Mouse (Mus musculus) lung, postnatal 36 days (tissue): Measurements from ENCODE around the gene Dnajc25.
A peak's percentile ranks its signal among the peaks of the same experiment; 100 is the strongest.

Source experiments
- DNase-seq: peaks from one replicate; pipeline ENCODE4 v3.0.0; 2022; ENCODE audit warnings: mixed read lengths

Dnajc25 gene

DNA sequence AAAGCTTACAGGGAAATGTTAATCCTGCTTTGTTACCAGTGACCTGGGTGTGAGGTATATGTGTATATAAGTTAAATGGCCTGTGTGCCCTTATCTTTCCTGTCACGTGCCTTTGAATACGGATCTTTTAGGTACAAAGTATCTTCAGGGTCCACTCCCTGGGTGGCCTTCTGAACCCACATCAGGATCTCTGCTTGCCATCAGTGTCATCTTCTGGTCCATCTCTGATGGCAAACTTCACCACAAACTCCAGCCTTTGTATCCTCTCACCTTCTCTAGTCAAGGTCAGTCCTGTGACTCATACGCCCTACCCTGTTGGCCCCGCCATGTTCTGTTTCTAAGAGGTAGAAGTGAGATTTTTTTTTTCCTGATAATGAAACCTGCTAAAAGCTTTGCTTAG lies at the start of gene Dnajc25:
Gene Dnajc25, plus strand, starts transcription at position 301 of the 400 bp plus-strand sequence.
- DNase-seq, result no peak

- DNase-seq, result no peak
Observed at GRCm38 (mm10) chr4:58948391-58948790, 46.5 kb upstream of the Dnajc25 start.

DNA sequence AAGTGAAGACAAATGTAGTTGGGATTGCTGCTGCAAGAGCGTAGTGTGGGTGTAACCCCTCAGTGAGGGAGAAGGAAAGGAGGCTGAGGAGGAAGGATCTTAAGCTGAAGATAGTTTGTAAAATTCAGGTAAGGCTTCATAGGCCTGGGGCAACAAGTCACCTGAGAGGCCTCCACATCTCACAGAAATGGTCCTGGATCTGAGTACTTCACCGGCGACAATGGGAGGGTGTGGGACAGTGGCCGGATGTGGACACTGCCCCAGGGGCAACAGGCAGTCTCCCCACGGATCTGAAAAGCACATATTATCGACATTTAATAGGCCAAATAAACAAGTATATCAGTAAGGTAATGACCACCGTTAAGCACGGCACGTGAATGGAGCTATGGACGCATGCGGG lies 42.2 kb upstream of the Dnajc25 start:
- no peak for DNase-seq

DNA sequence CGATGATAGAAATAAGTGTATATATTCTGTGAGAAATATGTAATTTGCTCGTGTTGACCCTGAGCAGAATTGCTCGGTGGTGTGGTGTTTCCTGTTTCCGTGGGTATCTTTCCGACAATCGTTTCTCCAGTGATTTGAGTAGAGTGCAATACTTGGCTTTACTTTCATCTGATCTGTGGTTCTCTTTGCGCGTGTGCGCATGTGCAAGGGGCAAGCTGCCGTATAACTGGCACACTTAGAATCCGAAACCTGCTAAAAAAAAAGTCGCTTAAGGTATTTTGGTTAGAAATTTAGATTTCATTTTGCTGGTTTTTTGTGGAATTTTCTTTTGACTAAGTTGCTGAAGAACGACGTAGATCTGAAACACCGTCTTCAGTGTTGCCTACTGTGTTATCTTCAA lies 33.1 kb upstream of the Dnajc25 start:
- no peak for DNase-seq

DNA sequence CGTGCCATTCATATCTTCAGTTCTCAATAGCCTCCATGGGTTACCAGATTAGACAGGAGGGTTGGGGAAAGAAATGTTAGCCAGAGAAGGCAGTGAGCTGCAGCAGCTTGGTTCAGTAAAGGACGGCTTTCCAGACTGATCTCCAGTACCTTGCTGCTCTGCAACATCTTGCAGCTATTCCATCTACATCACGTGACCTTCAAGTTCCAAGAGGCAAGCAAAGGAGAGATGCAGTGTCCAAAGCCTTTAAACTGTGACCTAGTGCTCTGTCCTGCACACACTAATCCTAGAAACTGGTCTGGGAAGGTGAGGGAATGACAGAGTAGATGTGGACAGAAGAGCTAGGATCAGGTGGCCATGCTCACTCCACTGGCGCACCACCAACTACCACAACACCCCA lies 31.6 kb upstream of the Dnajc25 start:
- no peak for DNase-seq

GRCm38 (mm10) chr4:58965136-58965535 lies 29.7 kb upstream of the Dnajc25 start:
- DNase-seq, result no peak

GRCm38 (mm10) chr4:58970678-58971077 lies 24.2 kb upstream of the Dnajc25 start:
- DNase-seq, result no peak

DNA sequence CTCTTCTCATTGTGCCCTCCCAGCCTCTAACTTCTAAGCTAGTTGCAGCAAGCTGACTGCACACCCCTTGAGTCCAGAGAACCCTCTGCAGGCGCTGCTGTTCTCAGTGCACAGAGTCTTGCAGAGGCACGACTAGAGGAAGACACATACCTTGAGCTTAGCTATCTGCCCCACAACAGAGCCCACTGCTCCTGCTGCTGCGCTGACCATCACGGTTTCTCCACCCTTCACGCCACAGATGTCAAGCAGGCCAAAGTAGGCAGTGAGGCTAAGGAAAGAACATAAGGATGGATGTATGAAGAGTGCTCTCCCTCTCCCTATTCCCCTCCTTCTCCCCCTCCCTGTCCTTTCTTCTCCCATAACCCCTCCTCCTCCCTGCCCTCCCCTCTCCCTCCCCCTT lies 19.2 kb upstream of the Dnajc25 start:
- DNase-seq, result no peak

GRCm38 (mm10) chr4:58981421-58981820 lies 13.4 kb upstream of the Dnajc25 start:
- DNase-seq, result no peak

- no peak for DNase-seq
Observed at GRCm38 (mm10) chr4:58982806-58983205, 12.1 kb upstream of the Dnajc25 start.

GRCm38 (mm10) chr4:58985157-58985648 lies 9.7 kb upstream of the Dnajc25 start:
- DNase-seq, result peak; percentile 92

DNA sequence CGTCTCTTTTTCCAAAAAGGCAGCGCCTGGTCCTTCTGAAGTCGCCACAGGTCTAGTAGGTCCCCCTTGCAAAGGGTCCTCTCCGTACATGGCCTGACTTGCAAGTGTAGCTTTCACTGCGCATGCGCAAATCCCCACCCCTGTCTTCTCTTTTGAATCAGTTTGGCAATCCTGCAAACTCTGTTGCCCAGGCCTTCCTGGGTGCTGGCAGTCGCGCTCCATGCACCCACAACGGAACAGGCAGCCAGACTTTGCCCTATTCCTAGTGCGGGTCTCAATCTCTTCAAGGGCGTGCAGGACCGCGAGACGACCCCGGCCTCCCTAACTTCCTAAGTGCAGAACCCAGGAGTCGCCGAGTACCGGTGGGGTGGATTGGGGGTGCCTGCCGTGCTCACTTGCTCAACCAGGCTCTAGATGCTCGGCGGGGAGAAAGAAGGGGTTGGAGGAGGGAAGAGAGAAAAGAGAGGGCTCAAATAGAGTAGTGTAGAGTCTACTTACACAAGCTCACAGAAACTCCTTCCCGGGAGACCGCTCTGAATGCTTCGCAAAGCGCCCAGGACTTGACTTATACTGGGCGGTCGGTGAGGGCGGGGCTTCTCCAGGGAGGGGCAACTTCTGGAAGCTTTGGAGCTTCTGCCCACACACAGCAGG lies 8.2 kb upstream of the Dnajc25 start, which contains the start of gene Ptgr1:
Gene Ptgr1, minus strand, starts transcription at position 580 of the 651 bp plus-strand sequence.
- DNase-seq, result peak; percentile 93

GRCm38 (mm10) chr4:58989303-58989898 lies 5.5 kb upstream of the Dnajc25 start:
- no peak for DNase-seq

- no peak for DNase-seq
Observed at GRCm38 (mm10) chr4:58990609-58991434, 4.0 kb upstream of the Dnajc25 start.

GRCm38 (mm10) chr4:58992195-58992594 lies 2.7 kb upstream of the Dnajc25 start:
- no peak for DNase-seq

GRCm38 (mm10) chr4:58995251-58995693 lies 410 bp downstream of the Dnajc25 start:
- DNase-seq, result no peak

DNA sequence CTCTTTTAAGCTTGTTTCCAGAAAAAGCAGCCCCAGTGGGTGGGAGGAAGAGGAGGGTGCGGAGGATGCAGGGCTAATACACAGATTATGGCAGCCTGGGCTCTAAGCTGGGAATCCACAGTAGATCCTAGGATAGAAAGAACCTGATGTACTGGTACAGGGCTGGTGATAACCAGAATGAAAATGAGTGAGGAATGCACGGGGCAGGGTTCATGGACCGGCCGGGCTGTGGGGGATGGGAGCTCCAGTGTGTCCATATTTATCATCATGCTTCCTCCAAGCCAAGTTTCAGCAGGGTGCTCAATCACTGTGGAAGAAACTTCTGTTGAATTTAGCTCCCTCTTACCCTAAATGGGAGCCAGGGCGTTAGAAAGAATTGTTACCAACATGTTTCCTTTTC lies 2.2 kb downstream of the Dnajc25 start:
- DNase-seq, result no peak

DNA sequence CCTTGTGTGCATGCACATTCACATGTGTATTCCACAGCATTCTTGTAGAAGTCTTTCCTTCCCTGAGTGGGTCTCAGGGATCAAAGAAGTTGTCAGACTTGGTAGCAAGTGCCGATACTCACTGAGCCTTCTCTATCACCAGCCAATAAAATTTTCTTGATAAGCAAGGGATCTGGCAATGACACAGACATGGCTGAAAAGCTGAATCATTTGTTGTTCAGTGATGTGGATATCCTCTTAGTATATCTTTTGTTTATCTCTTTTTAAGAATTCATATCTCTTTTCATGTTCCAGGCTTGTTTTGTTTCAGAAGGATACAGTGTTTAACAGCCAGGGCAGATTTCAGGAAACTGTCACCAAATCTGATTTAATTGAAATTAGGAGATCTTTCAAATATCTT lies 3.8 kb downstream of the Dnajc25 start:
- no peak for DNase-seq

DNA sequence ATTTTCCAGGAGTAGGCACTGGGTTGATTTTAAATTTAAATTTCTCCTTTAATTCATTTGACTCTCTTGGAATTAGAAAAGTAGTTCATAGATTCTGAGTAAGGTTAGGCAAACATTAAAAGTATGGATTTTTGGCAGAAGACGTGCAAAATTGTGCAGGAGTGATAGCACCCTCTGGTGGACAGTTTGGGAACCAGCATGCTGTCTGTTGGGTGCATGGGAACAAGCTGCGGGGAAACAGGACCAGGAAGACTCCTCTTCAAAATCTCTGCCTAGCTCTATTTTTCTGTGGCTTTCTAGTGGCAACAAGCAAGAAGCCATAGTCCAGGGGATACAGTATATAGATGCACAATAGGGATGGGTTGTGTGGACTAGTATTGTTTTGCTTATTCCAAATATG lies 4.8 kb downstream of the Dnajc25 start:
- peak; percentile 86 for DNase-seq

- peak; percentile 58 for DNase-seq
Observed at GRCm38 (mm10) chr4:59000614-59001013, 5.8 kb downstream of the Dnajc25 start.

DNA sequence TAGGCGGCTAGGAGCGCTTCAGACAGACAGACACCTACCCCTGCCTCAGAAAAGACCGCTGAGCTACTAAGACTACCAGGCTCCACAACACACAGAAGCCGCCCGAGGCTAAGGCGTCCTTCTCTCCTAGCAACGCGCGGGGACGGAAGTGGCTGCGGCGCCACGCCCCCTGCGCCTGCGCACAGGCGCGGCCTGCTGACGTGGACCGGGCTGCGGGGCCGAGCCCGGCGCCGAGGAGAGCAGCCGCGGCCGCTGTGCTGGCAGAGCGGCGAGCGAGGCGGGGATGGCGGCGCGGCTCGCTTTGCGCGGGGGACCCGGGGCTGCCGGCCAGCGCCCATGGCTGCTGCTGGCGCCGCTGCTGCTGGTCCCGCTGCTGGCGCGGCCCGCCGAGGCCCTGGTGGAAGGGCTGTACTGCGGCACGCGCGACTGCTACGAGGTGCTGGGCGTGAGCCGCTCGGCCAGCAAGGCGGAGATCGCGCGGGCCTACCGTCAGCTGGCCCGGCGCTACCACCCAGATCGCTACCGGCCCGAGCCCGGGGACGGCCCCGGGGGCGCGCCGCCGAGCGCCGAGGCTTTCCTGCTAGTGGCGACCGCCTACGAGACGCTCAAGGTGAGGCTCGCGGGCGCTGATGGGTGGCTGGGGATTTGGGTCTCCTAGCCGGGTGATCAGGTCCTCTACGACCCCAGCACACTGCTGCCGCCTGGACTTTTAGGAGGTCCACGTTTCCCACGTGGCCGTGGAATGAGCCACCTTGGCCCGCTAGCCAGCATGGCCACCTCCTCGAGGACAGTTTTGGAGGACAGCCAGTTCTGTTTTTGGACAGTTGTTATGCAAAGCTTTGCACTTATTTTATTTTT lies 8.3 kb downstream of the Dnajc25 start, which contains the start of gene Gm20503:
Gene Gm20503, plus strand, starts transcription at position 263 of the 858 bp plus-strand sequence.
- peak; percentile 94 for DNase-seq

DNA sequence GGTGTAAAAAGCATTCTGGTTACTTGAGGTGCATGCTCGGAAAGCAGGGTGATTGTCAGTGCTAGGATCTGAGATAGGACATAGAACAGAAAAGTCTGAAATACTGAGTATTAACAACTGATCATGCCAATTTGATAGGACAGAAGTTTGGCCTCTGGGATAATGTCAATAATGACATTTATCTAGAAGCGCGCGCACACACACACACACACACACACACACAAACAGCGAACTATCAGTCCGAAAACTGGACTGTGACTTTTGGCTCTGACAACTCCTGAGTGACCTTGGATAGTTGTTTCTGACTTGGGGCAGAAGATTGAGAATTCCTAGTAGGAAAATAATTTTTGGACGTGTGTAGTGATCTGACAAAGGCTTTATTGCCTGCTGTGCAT lies 8.9 kb downstream of the Dnajc25 start:
- no peak for DNase-seq
